Mouse (Mus musculus) Patski (cell line): Measurements from ENCODE around the gene Eif3l. TPM values are rescaled to one million over a fixed set of nuclear protein-coding genes. Genes with fewer than 3 reads are reported as not detected.

Experiments
- ATAC-seq: fragments of 100-300 bp; one replicate; pipeline ENCODE4 v1.8.0; 2021
- CTCF ChIA-PET: fragments of 350-600 bp; sonication (Branson Sonifier 250); formaldehyde crosslinking; loops from one replicate; lab custom pipeline; 2022; ENCODE audit warnings: inconsistent platforms; lab: Charles Lee
- POLR2A ChIA-PET: fragments of 350-600 bp; sonication (Branson Sonifier 250); formaldehyde crosslinking; loops from one replicate; lab custom pipeline; 2022; ENCODE audit warnings: antibody characterized with exemption, inconsistent platforms; lab: Charles Lee
- DNase-seq: peaks from one replicate; pipeline ENCODE4 v3.0.0-alpha.2; 2011; ENCODE audit warnings: low read depth, low spot score
- H3K27me3 ChIP-seq: fragments of 371-371 bp; one replicate; pipeline ENCODE4 v1.5.1; 2021
- CTCF ChIP-seq: fragments of 100-300 bp; IDR thresholded peaks from one replicate; pipeline ENCODE4 v1.5.1; 2021
- in situ Hi-C: fragments of 300-500 bp; cut with MboI; formaldehyde crosslinking; loops from 3 replicates; pipeline ENCODE4 v1.11.1; 2018; ENCODE audit warnings: low pct_unique_long_range_greater_than_20kb, mixed read lengths
- polyA plus RNA-seq: library from polyadenylated mRNA; unstranded; gene quantifications from one replicate; pipeline ENCODE4 v1.2.3, GENCODE M21; 2021

The Eif3l gene
- polyA plus RNA-seq, 1 experiment from 2014 or later = 220 TPM

DNA sequence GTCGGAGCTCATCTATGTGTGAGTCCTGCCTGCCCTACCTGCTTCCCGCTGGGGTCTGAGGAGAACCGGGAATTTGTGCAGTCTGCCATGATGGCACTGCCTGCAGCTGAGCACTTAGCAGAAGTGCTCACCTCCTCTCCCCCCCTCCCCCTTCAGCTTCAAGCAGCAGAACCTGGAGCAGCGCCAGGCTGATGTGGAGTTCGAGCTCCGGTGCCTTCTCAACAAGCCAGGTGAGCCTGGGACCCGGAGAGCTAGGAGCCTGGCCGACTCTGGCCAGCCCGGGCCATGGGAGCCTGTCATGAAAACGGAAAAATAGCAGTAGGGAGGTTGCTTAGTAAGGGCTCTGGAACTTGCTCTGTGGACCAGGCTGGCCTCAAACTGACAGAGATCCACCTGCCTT, 55.8 kb downstream of the Eif3l start:
- CTCF ChIA-PET = interaction anchor here (0.8 to 1.5 kb wide), 4 partner anchors 9 to 91 kb away, joined by 3 to 4 read pairs (median 3); partner anchors contain the start of gene Polr2f

DNA sequence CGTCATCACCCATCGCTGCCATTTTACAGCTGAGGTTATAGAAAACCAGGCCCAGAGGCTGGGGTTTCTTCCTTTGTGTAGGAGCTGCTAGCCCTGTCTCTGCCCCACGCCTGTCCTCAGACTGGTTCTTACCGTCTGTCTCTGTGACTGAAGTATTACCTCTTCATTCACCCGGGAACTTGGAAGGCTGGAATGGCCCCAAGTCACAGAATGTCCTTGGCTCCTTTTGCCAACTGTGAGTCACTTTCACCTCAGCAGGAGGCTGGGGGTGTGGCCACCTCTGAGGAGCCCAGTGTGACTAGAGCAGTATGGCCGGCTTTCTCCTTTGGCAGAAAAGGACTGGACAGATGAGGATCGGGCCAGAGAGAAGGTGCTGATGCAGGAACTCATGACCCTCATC, 56.5 kb downstream of the Eif3l start:
- no peaks in the 10 kb centered on the region for H3K27me3 ChIP-seq
- in situ Hi-C loops = no loop called here
- no peak for TF ChIP-seq CTCF
- DNase-seq (peak; percentile 79), ATAC-seq (peak; percentile 44)
- CTCF ChIA-PET = interaction anchor here (0.8 to 1.5 kb wide), 4 partner anchors 9 to 92 kb away, joined by 3 to 4 read pairs (median 3); partner anchors contain the start of gene Polr2f
- POLR2A ChIA-PET = interaction anchor here (2.0 to 2.5 kb wide), 2 partner anchors 9 to 22 kb away, joined by 7 to 10 read pairs; partner anchors contain the start of genes 1700088E04Rik, Micall1 and Polr2f

More for the DNA sequence above, 55.8 kb downstream of the Eif3l start:
- ATAC-seq = no peak
- POLR2A ChIA-PET = interaction anchor here (2.0 to 2.5 kb wide), 2 partner anchors 10 to 22 kb away, joined by 7 to 10 read pairs; partner anchors contain the start of genes 1700088E04Rik, Micall1 and Polr2f
- TF ChIP-seq CTCF = no peak
- DNase-seq = no peak
- H3K27me3 ChIP-seq = no peaks in the 10 kb centered on the region
- in situ Hi-C loops = no loop called here

DNA sequence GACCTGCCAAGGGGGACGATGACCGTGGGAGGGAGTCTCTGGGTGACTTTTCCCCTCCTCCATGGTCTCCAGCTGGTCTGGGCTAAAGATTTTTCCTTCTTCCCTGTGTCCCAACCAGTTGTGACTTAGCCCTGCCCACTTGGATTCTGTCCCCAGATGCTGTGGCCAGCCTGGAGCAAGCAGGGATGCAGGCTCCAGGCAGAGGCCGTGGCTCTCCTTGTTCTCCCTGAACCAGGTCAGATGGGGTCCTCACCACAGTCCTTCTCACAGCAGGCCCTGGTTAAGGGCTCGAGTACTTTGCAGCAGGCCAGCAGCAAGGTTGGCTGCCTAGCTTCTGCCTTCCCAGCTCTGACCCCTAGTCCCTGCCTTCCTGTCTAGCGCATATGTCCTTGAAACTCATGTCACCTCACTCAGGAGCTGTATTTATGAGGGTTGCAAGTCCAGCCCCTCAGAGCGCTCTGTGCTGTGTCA, 58.2 kb downstream of the Eif3l start:
- CTCF ChIA-PET = no interaction called here
- H3K27me3 ChIP-seq = no peaks in the 10 kb centered on the region
- POLR2A ChIA-PET = interaction anchor here (1.4 kb wide), 1 partner anchor 8 kb away, joined by 3 read pairs; the partner anchor contains the start of genes 1700088E04Rik and Polr2f
- in situ Hi-C loops = no loop called here
- no peak for TF ChIP-seq CTCF
- ATAC-seq (no peak), DNase-seq (no peak)

DNA sequence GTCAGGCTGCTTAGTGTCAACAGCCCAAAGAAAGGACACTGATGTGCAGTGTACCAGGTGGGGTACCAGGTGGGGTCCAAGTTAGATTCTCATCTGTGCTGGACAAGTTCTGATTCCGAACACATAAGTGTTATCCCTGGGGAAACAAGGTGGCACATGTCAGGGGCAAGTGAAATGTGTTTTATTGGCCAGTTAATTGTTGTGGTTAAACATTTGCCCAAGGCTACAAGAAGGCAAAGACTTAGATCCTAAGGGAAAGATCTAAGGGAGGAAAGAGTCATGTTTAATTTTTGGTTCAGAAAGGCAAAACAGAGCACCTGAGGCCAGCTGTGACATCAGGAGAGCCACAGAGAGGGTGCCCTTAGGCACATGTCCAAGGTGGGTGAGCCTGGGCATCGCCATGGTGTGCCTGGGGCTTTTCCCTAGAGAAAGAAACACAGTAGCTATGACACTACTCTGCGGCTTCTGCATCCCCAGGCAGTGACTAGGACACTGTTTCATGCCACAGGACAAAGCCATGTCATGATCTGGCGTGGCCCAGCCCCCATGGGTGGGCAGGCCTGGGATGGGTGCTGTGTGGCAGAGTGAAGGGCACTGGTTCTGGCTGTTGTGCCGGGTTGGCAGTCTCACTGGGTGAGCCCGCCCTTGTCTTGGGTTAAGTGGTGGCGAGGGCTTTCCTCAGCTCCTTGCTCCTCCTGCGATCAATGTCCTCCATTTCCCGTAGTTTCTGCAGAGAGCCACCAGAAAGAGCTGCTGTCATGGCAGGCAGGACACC, 59.7 kb downstream of the Eif3l start:
- ATAC-seq = no peak
- in situ Hi-C loops = no loop called here
- CTCF ChIA-PET = interaction anchor here (1.8 kb wide), 1 partner anchor 40 kb away, joined by 4 read pairs; no protein-coding TSS in a partner anchor

DNA sequence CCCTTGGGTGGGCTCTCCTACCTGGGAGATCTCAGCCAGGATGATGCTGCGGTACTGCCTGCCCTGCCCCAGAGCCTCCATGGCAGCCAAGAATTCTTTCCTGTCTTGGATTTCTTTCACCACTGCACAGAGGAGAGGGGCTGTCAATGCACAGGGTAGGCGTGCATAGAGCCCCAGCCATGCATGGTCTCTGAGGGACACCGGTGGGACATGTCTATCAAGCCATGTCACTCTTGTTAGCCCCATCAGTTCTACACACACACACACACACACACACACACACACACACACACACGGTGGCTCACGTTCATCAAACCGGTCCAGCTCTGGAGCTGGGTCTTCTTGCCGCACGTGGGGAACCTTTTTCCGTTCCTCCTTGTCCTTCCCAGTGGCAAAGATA, 60.4 kb downstream of the Eif3l start:
- POLR2A ChIA-PET = no interaction called here
- CTCF ChIA-PET = interaction anchor here (1.8 kb wide), 1 partner anchor 41 kb away, joined by 4 read pairs; no protein-coding TSS in a partner anchor
- in situ Hi-C loops = no loop called here
- TF ChIP-seq CTCF = no peak
- no peaks in the 10 kb centered on the region for H3K27me3 ChIP-seq
- DNase-seq = no peak
- no peak for ATAC-seq

More for the DNA sequence above, 59.7 kb downstream of the Eif3l start:
- TF ChIP-seq CTCF = no peak
- no peaks in the 10 kb centered on the region for H3K27me3 ChIP-seq
- DNase-seq = no peak
- POLR2A ChIA-PET = no interaction called here

DNA sequence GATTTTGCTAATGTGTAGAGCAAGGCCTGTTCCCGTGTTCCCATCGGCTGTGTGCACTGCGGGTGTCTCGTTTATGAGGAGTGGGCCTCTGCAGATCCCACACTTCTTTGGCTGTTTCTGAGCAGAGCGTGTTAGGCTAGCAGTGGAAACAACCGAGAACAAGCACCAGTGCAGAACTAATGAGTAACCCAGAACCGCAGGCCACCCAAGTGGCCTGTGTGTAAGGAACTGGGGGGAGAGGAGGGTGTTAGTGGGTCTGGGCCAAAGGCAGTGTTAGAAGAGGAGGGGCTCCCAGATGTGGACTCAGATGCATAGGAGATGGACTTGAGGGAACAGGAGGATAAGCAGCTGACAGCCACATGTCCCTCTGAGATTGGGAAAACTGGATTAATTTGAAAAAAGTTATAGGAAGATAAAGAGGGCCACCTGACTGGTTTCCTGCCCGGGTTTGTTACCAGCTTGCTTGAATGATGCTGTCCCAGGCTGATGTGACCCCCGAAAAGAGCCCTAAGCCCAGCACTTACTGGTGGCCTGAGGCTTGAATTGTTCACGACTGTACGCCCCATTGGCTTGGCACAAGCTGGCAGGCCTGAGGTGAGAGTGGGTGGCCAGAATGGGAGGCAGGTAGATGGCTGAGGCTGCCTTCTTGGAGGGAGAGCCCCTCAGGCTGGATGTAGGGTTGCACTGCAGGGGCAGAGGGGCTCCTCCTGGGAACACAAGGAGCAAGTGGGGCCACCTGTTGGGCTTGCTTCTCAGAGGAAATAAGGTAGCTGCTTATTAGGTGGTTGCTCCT, 61.0 kb downstream of the Eif3l start:
- in situ Hi-C loops = no loop called here
- no peak for ATAC-seq
- no peaks in the 10 kb centered on the region for H3K27me3 ChIP-seq
- CTCF ChIA-PET = interaction anchor here (1.4 to 1.8 kb wide), 2 partner anchors 9 to 42 kb away, joined by 4 read pairs; no protein-coding TSS in a partner anchor
- no peak for DNase-seq
- POLR2A ChIA-PET = interaction anchor here (1.2 kb wide), 1 partner anchor 10 kb away, joined by 4 read pairs; no protein-coding TSS in a partner anchor
- no peak for TF ChIP-seq CTCF

DNA sequence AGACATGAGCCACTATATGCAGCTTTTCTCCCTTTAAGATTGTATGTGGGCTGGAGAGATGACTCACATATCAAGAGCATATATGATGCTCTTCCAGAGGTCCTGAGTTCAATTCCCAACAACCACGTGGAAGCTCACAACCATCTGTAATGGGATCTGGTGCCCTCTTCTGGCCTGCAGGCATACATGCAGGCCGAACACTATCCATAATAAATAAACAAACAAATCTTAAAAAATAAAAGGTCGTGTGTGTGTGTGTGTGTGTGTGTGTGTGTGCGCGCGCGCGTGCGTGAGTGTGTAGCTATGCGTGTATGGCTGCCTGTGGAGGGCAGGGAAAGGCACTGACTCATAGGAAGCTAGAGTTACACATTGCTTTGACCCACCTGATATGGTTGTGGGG, 64.7 kb downstream of the Eif3l start:
- no peak for DNase-seq
- in situ Hi-C loops = no loop called here
- H3K27me3 ChIP-seq = no peaks in the 10 kb centered on the region
- POLR2A ChIA-PET = interaction anchor here (0.7 to 1.5 kb wide), 2 partner anchors 9 to 226 kb away, joined by 3 to 7 read pairs; partner anchors contain the start of gene Pdxp
- ATAC-seq = no peak
- no peak for TF ChIP-seq CTCF
- CTCF ChIA-PET = interaction anchor here (1.1 to 3.2 kb wide), 5 partner anchors 9 to 40 kb away, joined by 3 to 17 read pairs (median 3); no protein-coding TSS in a partner anchor

DNA sequence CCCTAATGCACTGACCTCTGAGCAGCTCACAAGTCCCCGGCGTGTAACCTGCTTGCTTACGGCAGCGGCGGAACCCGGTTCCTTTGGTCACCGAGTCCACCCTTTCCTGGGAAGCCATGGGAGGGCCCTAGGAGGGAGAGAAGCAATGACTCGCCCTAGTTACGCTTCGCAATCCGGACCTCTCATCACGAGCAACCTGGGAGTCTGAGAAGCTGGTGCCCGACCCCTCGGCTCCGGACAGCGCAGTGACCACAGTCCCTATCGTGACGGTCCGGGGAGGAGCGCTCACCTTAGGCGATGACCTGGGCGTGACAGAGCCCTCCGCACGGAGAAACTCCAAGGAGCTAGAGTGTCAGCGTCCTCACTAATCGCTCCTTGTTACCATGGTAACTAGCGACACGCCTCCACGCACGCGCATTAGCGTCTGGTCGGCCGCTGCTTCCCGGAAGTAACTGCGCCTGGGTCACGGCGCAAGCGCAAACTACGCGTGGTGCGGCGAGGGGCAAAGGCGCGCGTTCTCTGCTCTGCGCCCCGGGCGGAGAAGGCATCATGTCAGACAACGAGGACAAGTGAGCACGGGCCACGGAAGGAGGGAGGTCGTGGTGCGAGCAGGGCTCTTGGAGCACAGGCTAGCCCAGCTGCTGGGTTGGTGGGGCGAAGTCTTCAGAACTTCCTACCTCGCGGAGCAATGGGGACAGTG, 66.0 kb downstream of the Eif3l start, which contains the start of the genes Polr2f and 1700088E04Rik:
TSS of gene Polr2f (plus strand) at position 144 of the 700 bp plus-strand sequence.
TSS of gene 1700088E04Rik (minus strand) at position 388 of the 700 bp plus-strand sequence.
- no peaks in the 10 kb centered on the region for H3K27me3 ChIP-seq
- peak; percentile 66 for ATAC-seq
- ChIA-PET POLR2A (interaction anchor here (0.6 to 1.5 kb wide), 6 partner anchors 8 to 1387 kb away, joined by 3 to 7 read pairs (median 3); no protein-coding TSS in a partner anchor), CTCF (interaction anchor here (1.1 to 3.2 kb wide), 4 partner anchors 8 to 14 kb away, joined by 3 to 17 read pairs (median 8); no protein-coding TSS in a partner anchor)
- peak; percentile 83 for DNase-seq
- TF ChIP-seq CTCF = no peak
- in situ Hi-C loops = no loop called here

DNA sequence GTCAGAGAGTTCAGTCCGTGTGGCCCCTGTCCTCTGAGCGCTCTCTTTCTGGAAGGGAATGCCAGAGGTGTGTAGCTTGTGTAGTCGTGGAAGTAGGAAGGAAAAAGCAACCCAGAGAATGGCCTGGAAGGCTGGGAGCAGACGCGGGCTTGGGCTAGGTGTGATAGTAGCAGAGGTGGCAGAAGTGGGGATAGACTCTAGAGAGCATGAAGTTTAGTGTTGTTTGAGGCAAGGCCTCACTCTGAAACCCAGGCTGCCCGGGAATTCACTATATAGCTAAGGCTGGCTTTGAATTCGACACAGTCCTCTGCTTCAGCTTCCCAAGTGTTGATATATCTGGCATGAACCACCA, 66.6 kb downstream of the Eif3l start:
- DNase-seq = no peak
- ChIA-PET CTCF (interaction anchor here (1.1 to 3.2 kb wide), 2 partner anchors 13 to 15 kb away, joined by 3 to 17 read pairs; no protein-coding TSS in a partner anchor), POLR2A (interaction anchor here (0.6 to 1.3 kb wide), 3 partner anchors 9 to 1388 kb away, joined by 3 to 4 read pairs (median 3); no protein-coding TSS in a partner anchor)
- TF ChIP-seq CTCF = no peak
- in situ Hi-C loops = no loop called here
- no peak for ATAC-seq
- no peaks in the 10 kb centered on the region for H3K27me3 ChIP-seq
